In the genomic region with DNA sequence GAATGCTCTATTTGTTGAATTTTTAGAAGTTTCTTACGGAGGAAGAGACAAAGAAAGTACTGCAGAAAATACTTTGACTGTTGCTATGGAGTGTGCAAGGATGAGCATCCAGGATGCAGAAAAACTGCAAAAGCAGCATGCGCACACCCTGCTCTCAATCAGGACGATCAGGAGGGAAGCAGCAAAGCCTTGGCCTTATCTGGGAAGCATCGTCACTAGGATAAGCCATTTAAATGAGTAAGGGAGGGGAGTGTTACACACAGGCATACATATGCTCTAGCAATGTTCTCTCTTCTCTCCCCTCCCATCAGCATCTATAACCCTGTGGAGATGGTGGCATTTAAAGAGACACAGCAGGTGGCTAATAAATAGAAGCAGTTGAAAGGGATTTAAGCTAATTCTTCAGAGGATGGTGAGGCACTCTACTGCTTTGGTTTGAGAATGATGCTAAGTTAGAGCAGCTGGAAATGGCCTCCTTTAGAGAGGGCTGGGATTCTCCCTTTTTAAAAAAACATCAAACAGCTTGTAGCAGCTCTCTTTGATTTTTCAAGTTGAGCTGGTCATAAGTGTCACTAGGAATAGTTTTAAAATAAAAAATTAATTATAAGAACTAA, we compare ENCODE assay signal across 16 mouse cellular contexts.
DNase-seq lines count a peak whose midpoint lies in the region; ATAC-seq and TF ChIP-seq lines count a peak whose summit lies in the region.
"Had no signal": no experiment of that assay in that cellular context is flagged by ENCODE, and none has a peak within 500 bp of the region (broad histone marks: within the 10 kb centered on the region; RNA-seq: fewer than 3 reads in every experiment).

No protein-coding gene starts in this region.

- no peaks in the 10 kb centered on the region for H3K9me3 ChIP-seq in forebrain, embryonic 15.5 days
- no peaks in the 10 kb centered on the region for H3K9me3 ChIP-seq in hindbrain, postnatal 0 days (ENCODE audit: low read length)
- H3K9me3 ChIP-seq in neural tube, embryonic 13.5 days, result no peaks in the 10 kb centered on the region
- H3K9me3 ChIP-seq in kidney, embryonic 16.5 days (ENCODE audit: low read length), result no peaks in the 10 kb centered on the region
- H3K9me3 ChIP-seq: liver, embryonic 15.5 days had no signal

- no peaks in the 10 kb centered on the region for H3K27me3 ChIP-seq in forebrain, embryonic 15.5 days
- H3K27me3 ChIP-seq in hindbrain, postnatal 0 days (ENCODE audit: insufficient read depth, low read length), result no peaks in the 10 kb centered on the region
- no peaks in the 10 kb centered on the region for H3K27me3 ChIP-seq in neural tube, embryonic 13.5 days
- no peaks in the 10 kb centered on the region for H3K27me3 ChIP-seq in kidney, embryonic 16.5 days (ENCODE audit: insufficient read depth, low read length)
- H3K27me3 ChIP-seq: liver, embryonic 15.5 days had no signal

- WGBS in forebrain, embryonic 15.5 days, result 25% methylated on average over 4 of the region's 4 CpGs
- 18% methylated on average over 4 of the region's 4 CpGs for WGBS in hindbrain, postnatal 0 days
- 22% methylated on average over 4 of the region's 4 CpGs for WGBS in neural tube, embryonic 13.5 days
- 68% methylated on average over 4 of the region's 4 CpGs for WGBS in kidney, embryonic 16.5 days

- H3K27ac ChIP-seq in layer of hippocampus, adult 2 months, result peak overlapping the region; percentile 52
- peak overlapping the region; percentile 38 for H3K27ac ChIP-seq in forebrain, embryonic 15.5 days (replicated peaks)
- peak overlapping the region; percentile 12; the same call in 1 of the 2 replicates for H3K27ac ChIP-seq in hindbrain, postnatal 0 days
- H3K27ac ChIP-seq in neural tube, embryonic 13.5 days (replicated peaks), result peak overlapping the region; percentile 61
- no peak overlapping the region for H3K27ac ChIP-seq in kidney, embryonic 16.5 days (ENCODE audit: low read length)
- H3K27ac ChIP-seq: kidney, postnatal 0 days; liver, embryonic 15.5 days; stomach, postnatal 0 days had no signal

- peak overlapping the region; percentile 1; the same call in 1 of the 2 replicates for H3K4me3 ChIP-seq in layer of hippocampus, adult 2 months
- no peak overlapping the region for H3K4me3 ChIP-seq in forebrain, embryonic 15.5 days
- H3K4me3 ChIP-seq in hindbrain, postnatal 0 days (ENCODE audit: low read length), result no peak overlapping the region
- no peak overlapping the region for H3K4me3 ChIP-seq in neural tube, embryonic 13.5 days
- H3K4me3 ChIP-seq in kidney, embryonic 16.5 days (ENCODE audit: low read length), result no peak overlapping the region
- H3K4me3 ChIP-seq: liver, embryonic 15.5 days had no signal

- H3K4me2 ChIP-seq in forebrain, embryonic 15.5 days (replicated peaks), result peak overlapping the region; percentile 12; the same call in 1 of the 2 replicates
- peak overlapping the region; percentile 21; the same call in 1 of the 2 replicates for H3K4me2 ChIP-seq in hindbrain, postnatal 0 days (ENCODE audit: low read depth, low read length)
- no peak overlapping the region for H3K4me2 ChIP-seq in neural tube, embryonic 13.5 days
- H3K4me2 ChIP-seq in kidney, embryonic 16.5 days (replicated peaks; ENCODE audit: low read depth, low read length), result no peak overlapping the region
- H3K4me2 ChIP-seq: liver, embryonic 15.5 days had no signal

- ATAC-seq in forebrain, embryonic 15.5 days (replicated peaks), result peak; percentile 76
- peak; percentile 74 for ATAC-seq in hindbrain, postnatal 0 days
- ATAC-seq in neural tube, embryonic 13.5 days (ENCODE audit: low read depth), result peak; percentile 77
- ATAC-seq in erythroblast, adult 5-6 weeks (replicated peaks; ENCODE audit: low FRiP score, poor library complexity, severe bottlenecking), result no peak
- ATAC-seq in kidney, embryonic 16.5 days (ENCODE audit: low FRiP score, low TSS enrichment), result no peak

- H3K4me1 ChIP-seq in forebrain, embryonic 15.5 days, result peaks cover 20% of the 10 kb centered on the region
- no peaks in the 10 kb centered on the region for H3K4me1 ChIP-seq in hindbrain, postnatal 0 days (ENCODE audit: insufficient read depth, low read length)
- H3K4me1 ChIP-seq in neural tube, embryonic 13.5 days (replicated peaks), result peaks cover 32% of the 10 kb centered on the region
- H3K4me1 ChIP-seq in kidney, embryonic 16.5 days (ENCODE audit: insufficient read depth, low read length), result no peaks in the 10 kb centered on the region
- H3K4me1 ChIP-seq: liver, embryonic 15.5 days had no signal

- peak in 1 of 2 experiments; percentile 29 for DNase-seq in layer of hippocampus, adult 2 months (ENCODE audit: low spot score in 2 of 2)
- DNase-seq in layer of hippocampus, adult 9-11 months, result no peak
- DNase-seq in hindbrain, postnatal 0 days (ENCODE audit: low spot score), result peak; percentile 31
- DNase-seq in cerebellum, adult 8-10 months, result no peak
- DNase-seq: adrenal gland, adult 2 months; cerebellum, postnatal 14 days; left cerebral cortex, postnatal 4 days; lung, postnatal 14 days; spleen, adult 18-20 months had no signal

- H3K36me3 ChIP-seq in forebrain, embryonic 15.5 days, result no peaks in the 10 kb centered on the region
- H3K36me3 ChIP-seq in hindbrain, postnatal 0 days (ENCODE audit: insufficient read depth, low read length), result no peaks in the 10 kb centered on the region
- H3K36me3 ChIP-seq in neural tube, embryonic 13.5 days, result no peaks in the 10 kb centered on the region
- no peaks in the 10 kb centered on the region for H3K36me3 ChIP-seq in kidney, embryonic 16.5 days (ENCODE audit: insufficient read depth, low read length)
- H3K36me3 ChIP-seq: liver, embryonic 15.5 days had no signal

- no peak for TF ChIP-seq CTCF in layer of hippocampus, adult 2 months (conservative IDR thresholded peaks at IDR 0.05)
- TF ChIP-seq CTCF in hindbrain, postnatal 0 days (IDR thresholded peaks at IDR 0.05; ENCODE audit: low read depth), result no peak

- no peak overlapping the region for H3K9ac ChIP-seq in forebrain, embryonic 15.5 days (replicated peaks)
- H3K9ac ChIP-seq in hindbrain, postnatal 0 days (replicated peaks; ENCODE audit: low read length), result no peak overlapping the region
- H3K9ac ChIP-seq in neural tube, embryonic 13.5 days, result no peak overlapping the region
- no peak overlapping the region for H3K9ac ChIP-seq in kidney, embryonic 16.5 days (replicated peaks; ENCODE audit: low read length)
- H3K9ac ChIP-seq: liver, embryonic 15.5 days had no signal

Comparison
In these comparisons a context has a peak if more than half of its experiments do, and no peak if none do; other contexts are left out.
1. ATAC-seq: peak in forebrain, embryonic 15.5 days (single experiment), hindbrain, postnatal 0 days (single experiment) and neural tube, embryonic 13.5 days (single experiment); none in erythroblast, adult 5-6 weeks (single experiment) and kidney, embryonic 16.5 days (single experiment).
2. H3K4me2 ChIP-seq: peak in forebrain, embryonic 15.5 days (single experiment) and hindbrain, postnatal 0 days (single experiment); none in neural tube, embryonic 13.5 days (single experiment) and kidney, embryonic 16.5 days (single experiment).